Mouse (Mus musculus): Measurements from ENCODE around the gene Vmn2r4.
"Not testable (repeated sequence)": the region's sequence is repeated elsewhere in the genome, so short reads cannot be mapped to it uniquely, and the experiment has no call there.

The Vmn2r4 gene

GRCm38 (mm10) chr3:64415268-64415667 lies at the start of gene Vmn2r4:
Gene Vmn2r4, minus strand, starts transcription at chr3:64415368.
- not testable (repeated sequence) for DNase-seq

- DNase-seq, result not testable (repeated sequence)
These were observed 19.1 kb upstream of the Vmn2r4 start for GRCm38 (mm10) chr3:64434261-64434660.

GRCm38 (mm10) chr3:64428117-64428798 lies 13.1 kb upstream of the Vmn2r4 start:
- DNase-seq, result not testable (repeated sequence)

GRCm38 (mm10) chr3:64422141-64422540 lies 7.0 kb upstream of the Vmn2r4 start:
- DNase-seq, result not testable (repeated sequence)

- peak; percentile 78 for DNase-seq
These were observed 2.3 kb upstream of the Vmn2r4 start for GRCm38 (mm10) chr3:64417477-64417876.

- not testable (repeated sequence) for DNase-seq
These were observed 915 bp downstream of the Vmn2r4 start for GRCm38 (mm10) chr3:64414253-64414652.

GRCm38 (mm10) chr3:64359286-64360035 lies 55.7 kb downstream of the Vmn2r4 start:
- DNase-seq, result peak; percentile 18
